Mouse (Mus musculus): ENCODE measurements around the gene Tmem198.

GRCm38 (mm10) chr1:75521321-75522031, 42.1 kb downstream of the Tmem198 start, which contains the start of gene Stk11ip:
- peak; percentile 47; the same call in 1 of the 2 replicates for TF ChIP-seq POLR2A (IDR thresholded peaks at IDR 0.05; ENCODE audit: control insufficient read depth, extremely low read depth, insufficient read depth, low read length, poor library complexity)
- TF ChIP-seq CTCF (IDR thresholded peaks at IDR 0.05; ENCODE audit: borderline replicate concordance, control insufficient read depth, extremely low read depth, insufficient read depth, low read length, poor library complexity), result no peak

Measured in thymus, adult 2 months (tissue).